8 mouse cellular contexts compared by ENCODE assay signal in the genomic region with DNA sequence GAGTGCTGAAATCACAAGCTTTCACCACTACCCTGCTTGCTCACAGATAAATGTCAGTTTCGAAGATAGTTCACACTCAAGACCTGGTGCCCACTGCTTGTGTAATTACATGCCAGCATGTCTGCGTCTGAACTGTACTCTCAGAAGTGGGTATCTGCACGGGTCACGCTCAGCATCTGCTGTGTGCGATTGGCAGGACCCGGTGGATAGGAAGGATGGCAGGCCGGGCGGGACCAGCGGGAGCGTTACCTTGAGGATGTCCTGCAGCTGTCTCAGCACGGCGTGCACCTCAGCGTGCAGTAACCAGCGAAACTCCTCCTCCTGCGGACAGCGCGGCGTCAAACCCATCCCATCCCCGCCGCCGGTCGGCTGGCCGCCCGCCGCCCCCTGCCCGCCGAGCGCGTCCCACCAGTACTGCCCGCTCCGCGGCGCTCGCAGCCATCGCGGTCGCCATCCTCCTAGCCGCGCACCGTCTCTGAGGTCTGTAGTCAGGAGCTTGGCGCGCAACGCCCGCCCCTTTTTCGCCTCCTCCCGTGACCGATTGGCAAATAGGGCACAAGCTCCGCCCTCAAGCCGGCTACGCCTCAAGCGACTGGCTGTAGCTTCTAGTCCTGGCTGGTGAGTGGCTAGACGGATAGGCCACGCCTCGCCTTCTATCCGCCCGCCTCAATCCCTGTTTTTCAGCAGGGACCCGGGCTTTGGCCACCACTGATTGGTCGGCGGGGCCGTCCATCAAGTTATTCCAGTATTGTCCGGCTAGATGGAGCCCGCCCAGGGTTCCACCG. TPM values are rescaled to one million over a fixed set of nuclear protein-coding genes. Genes with fewer than 3 reads are reported as not detected.
DNase-seq lines count a peak whose midpoint lies in the region; ATAC-seq and TF ChIP-seq lines count a peak whose summit lies in the region.

Rogdi (minus strand) TSS at position 500 of the 785 bp plus-strand sequence.

- peak; percentile 41 for TF ChIP-seq CTCF in C2C12 (IDR thresholded peaks at IDR 0.05; ENCODE audit: control insufficient read depth, insufficient read depth, insufficient read length)
- TF ChIP-seq CTCF in brain, embryonic 14.5 days (IDR thresholded peaks at IDR 0.05; ENCODE audit: borderline replicate concordance, extremely low read depth, insufficient read depth, insufficient read length): peak; percentile 19; the same call in 1 of the 2 replicates
- peak; percentile 29; the same call in 1 of the 2 replicates for TF ChIP-seq CTCF in liver, adult 2 months (IDR thresholded peaks at IDR 0.05; ENCODE audit: low read depth, low read length)

- peak within 1 kb of the TSS; percentile 94 for H3K4me2 ChIP-seq in heart, embryonic 11.5 days
- H3K4me2 ChIP-seq in kidney, embryonic 16.5 days (replicated peaks; ENCODE audit: low read depth, low read length): peak within 1 kb of the TSS; percentile 90
- H3K4me2 ChIP-seq in myocyte (ENCODE audit: low read depth): peak within 1 kb of the TSS; percentile 97

- H3ac ChIP-seq in C2C12 (ENCODE audit: control insufficient read depth, insufficient read length, low read depth) (peak within 1 kb of the TSS; percentile 32), myocyte (ENCODE audit: control insufficient read depth, insufficient read length) (peak within 1 kb of the TSS; percentile 16)

- H3K9ac ChIP-seq in heart, embryonic 11.5 days (ENCODE audit: low read depth, low read length): peak within 1 kb of the TSS; percentile 78
- H3K9ac ChIP-seq in kidney, embryonic 16.5 days (replicated peaks; ENCODE audit: low read length): peak within 1 kb of the TSS; percentile 75
- H3K9ac ChIP-seq in liver, adult 2 months (ENCODE audit: low read depth, low read length): peak within 1 kb of the TSS; percentile 77

- peak; percentile 96 for ATAC-seq in heart, embryonic 11.5 days (replicated peaks; ENCODE audit: insufficient number of reproducible peaks, low FRiP score, low TSS enrichment)
- ATAC-seq in kidney, embryonic 16.5 days (ENCODE audit: low FRiP score, low TSS enrichment): peak; percentile 99

- H3K36me3 ChIP-seq in C2C12 (ENCODE audit: control insufficient read depth, insufficient read depth) (peaks cover 38% of the 10 kb centered on the region), myocyte (ENCODE audit: control insufficient read depth, insufficient read depth) (peaks cover 17% of the 10 kb centered on the region)
- peaks cover 50% of the 10 kb centered on the region for H3K36me3 ChIP-seq in erythroblast, embryonic 14.5 days (ENCODE audit: control insufficient read depth)
- H3K36me3 ChIP-seq in heart, embryonic 11.5 days (ENCODE audit: control insufficient read depth, insufficient read depth, low read length): peaks cover 23% of the 10 kb centered on the region
- peaks cover 32% of the 10 kb centered on the region for H3K36me3 ChIP-seq in kidney, embryonic 16.5 days (ENCODE audit: insufficient read depth, low read length)
- H3K36me3 ChIP-seq in liver, adult 2 months (ENCODE audit: control insufficient read depth, insufficient read depth, low read length): peaks cover 23% of the 10 kb centered on the region
- H3K36me3 ChIP-seq in splenic B cell, adult 2 months (ENCODE audit: control insufficient read depth, insufficient read depth, low read length, poor library complexity, severe bottlenecking): peaks cover 2% of the 10 kb centered on the region

- peak; percentile 62 for TF ChIP-seq POLR2A in brain, embryonic 14.5 days (IDR thresholded peaks at IDR 0.05; ENCODE audit: borderline replicate concordance, extremely low read depth, insufficient read depth, insufficient read length, poor library complexity, severe bottlenecking)
- peak; percentile 77 for TF ChIP-seq POLR2A in liver, adult 2 months (IDR thresholded peaks at IDR 0.05; ENCODE audit: extremely low read depth, insufficient read depth, low read length)
- TF ChIP-seq POLR2A in myocyte (IDR thresholded peaks at IDR 0.05; ENCODE audit: insufficient read length, low read depth): peak; percentile 93

- H3K4me1 ChIP-seq in erythroblast, embryonic 14.5 days (ENCODE audit: control insufficient read depth): peaks cover 33% of the 10 kb centered on the region
- H3K4me1 ChIP-seq in heart, embryonic 11.5 days (ENCODE audit: control insufficient read depth, insufficient read depth, low read length): peaks cover 9% of the 10 kb centered on the region; the same call in 1 of the 2 replicates
- H3K4me1 ChIP-seq in kidney, embryonic 16.5 days (ENCODE audit: insufficient read depth, low read length): peaks cover 13% of the 10 kb centered on the region
- H3K4me1 ChIP-seq in liver, adult 2 months (ENCODE audit: control insufficient read depth, insufficient read depth, low read length): peaks cover 9% of the 10 kb centered on the region

- H3K27me3 ChIP-seq in C2C12 (ENCODE audit: control insufficient read depth, insufficient read depth, insufficient read length) (no peaks in the 10 kb centered on the region), myocyte (ENCODE audit: control insufficient read depth, insufficient read depth, insufficient read length) (no peaks in the 10 kb centered on the region)
- peaks cover 14% of the 10 kb centered on the region for H3K27me3 ChIP-seq in erythroblast, embryonic 14.5 days (ENCODE audit: control insufficient read depth)
- H3K27me3 ChIP-seq in heart, embryonic 11.5 days (ENCODE audit: control insufficient read depth, insufficient read depth, low read length): no peaks in the 10 kb centered on the region
- no peaks in the 10 kb centered on the region for H3K27me3 ChIP-seq in kidney, embryonic 16.5 days (ENCODE audit: insufficient read depth, low read length)
- no peaks in the 10 kb centered on the region for H3K27me3 ChIP-seq in liver, adult 2 months (ENCODE audit: control insufficient read depth, insufficient read depth, low read length)
- H3K27me3 ChIP-seq in splenic B cell, adult 2 months (ENCODE audit: control insufficient read depth, insufficient read depth, low read length, poor library complexity, severe bottlenecking): no peaks in the 10 kb centered on the region

- H3K79me3 ChIP-seq in C2C12 (ENCODE audit: low read depth): no peaks in the 10 kb centered on the region

- H3K4me3 ChIP-seq in C2C12 (ENCODE audit: insufficient read depth, poor library complexity, severe bottlenecking): peak within 1 kb of the TSS; percentile 34
- peak within 1 kb of the TSS; percentile 69 for H3K4me3 ChIP-seq in erythroblast, embryonic 14.5 days (replicated peaks)
- H3K4me3 ChIP-seq in heart, embryonic 11.5 days (ENCODE audit: low read depth, low read length): peak within 1 kb of the TSS; percentile 72
- H3K4me3 ChIP-seq in kidney, embryonic 16.5 days (ENCODE audit: low read length): peak within 1 kb of the TSS; percentile 78
- peak within 1 kb of the TSS; percentile 77 for H3K4me3 ChIP-seq in liver, adult 2 months (ENCODE audit: insufficient read depth, low read depth, low read length)
- peak within 1 kb of the TSS; percentile 32 for H3K4me3 ChIP-seq in myocyte

- peak; percentile 100 for DNase-seq in brain, embryonic 14.5 days (ENCODE audit: low read depth)
- peak; percentile 95 for DNase-seq in liver, adult 2 months (ENCODE audit: extremely low read depth, low read depth, low spot score)
- peak; percentile 97 for DNase-seq in splenic B cell, adult 2 months (ENCODE audit: low read depth, low spot score)

- H3K27ac ChIP-seq in heart, embryonic 11.5 days (ENCODE audit: low read depth, low read length): 0 out of 2 replicates have a peak within 1 kb of the TSS, but pooled peaks have one; percentile 25
- peak within 1 kb of the TSS; percentile 78 for H3K27ac ChIP-seq in kidney, embryonic 16.5 days (ENCODE audit: low read length)
- peak within 1 kb of the TSS; percentile 0; the same call in 1 of the 2 replicates for H3K27ac ChIP-seq in liver, adult 2 months (replicated peaks; ENCODE audit: insufficient read depth, low read depth, low read length)

- H3K9me3 ChIP-seq in erythroblast, embryonic 14.5 days (ENCODE audit: control insufficient read depth, low read length): no peaks in the 10 kb centered on the region
- no peaks in the 10 kb centered on the region for H3K9me3 ChIP-seq in heart, embryonic 11.5 days (replicated peaks; ENCODE audit: control insufficient read depth, low read length)
- no peaks in the 10 kb centered on the region for H3K9me3 ChIP-seq in kidney, embryonic 16.5 days (ENCODE audit: low read length)

- under 1% methylated on average over 63 of the region's 63 CpGs for WGBS in heart, embryonic 11.5 days (ENCODE audit: insufficient replicate concordance)
- under 1% methylated on average over 62 of the region's 63 CpGs for WGBS in kidney, embryonic 16.5 days
- WGBS in liver, adult 2 months: under 1% methylated on average over 62 of the region's 63 CpGs

- H3K79me2 ChIP-seq in C2C12 (ENCODE audit: control insufficient read depth, insufficient read depth) (no peaks in the 10 kb centered on the region), myocyte (ENCODE audit: control insufficient read depth, insufficient read depth) (no peaks in the 10 kb centered on the region)
- H3K79me2 ChIP-seq in liver, adult 2 months (ENCODE audit: control insufficient read depth, insufficient read depth, low read length): no peaks in the 10 kb centered on the region

TF ChIP-seq in C2C12, 6 proteins besides CTCF, POLR2A, EP300 and RAD21 (continues in another document):
- TF ChIP-seq MAX (IDR thresholded peaks at IDR 0.05) (no peak), CEBPB (IDR thresholded peaks at IDR 0.05; ENCODE audit: low read depth) (no peak), USF1 (IDR thresholded peaks at IDR 0.05; ENCODE audit: low read depth) (no peak), MYOG (IDR thresholded peaks at IDR 0.05; ENCODE audit: control insufficient read depth, extremely low read depth, insufficient read length) (no peak), FOSL1 (IDR thresholded peaks at IDR 0.05; ENCODE audit: insufficient read depth, low read length, poor library complexity, severe bottlenecking) (no peak)

TF ChIP-seq in myocyte, 11 proteins besides CTCF, POLR2A, EP300 and RAD21 (continues in another document):
- TF ChIP-seq SRF (IDR thresholded peaks at IDR 0.05; ENCODE audit: control insufficient read depth, insufficient read length, low read depth): peak; percentile 80
- peak in 2 of 3 experiments; percentile 22 to 66 for TF ChIP-seq MYOD1 (IDR thresholded peaks at IDR 0.05; ENCODE audit: control insufficient read depth in 1 of 3, insufficient read length in 2 of 3, low read depth in 2 of 3)
- TF ChIP-seq TCF12 (IDR thresholded peaks at IDR 0.05; ENCODE audit: insufficient read depth, poor library complexity, severe bottlenecking): no peak
- TF ChIP-seq USF1 (IDR thresholded peaks at IDR 0.05; ENCODE audit: low read depth): no peak
- peak; percentile 91 for TF ChIP-seq POLR2AphosphoS2 (IDR thresholded peaks at IDR 0.05; ENCODE audit: insufficient read length, low read depth)
- no peak for TF ChIP-seq E2F4 (IDR thresholded peaks at IDR 0.05; ENCODE audit: insufficient read depth)

RNA-seq across cellular contexts. Expression of gene Rogdi, which starts in this region (rescaled TPM):
- polyA plus RNA-seq in C2C12 (2012; fragmentation: generic; extraction: Trizol) (16.7 TPM), myocyte (2012; fragmentation: generic; extraction: Trizol) (50.5 TPM)
- polyA plus RNA-seq in brain, embryonic 14.5 days (2012; rRNA removed): 149 and 158 TPM in 2 replicates
- polyA plus RNA-seq in erythroblast, embryonic 14.5 days (2012): 1.0 and 1.6 TPM in 2 replicates
- 50.1 and 54.4 TPM in 2 replicates for polyA plus RNA-seq in heart, embryonic 11.5 days (2014; fragmentation: Nextera tagmentation; extraction: Ambion mirVana)
- polyA plus RNA-seq in kidney, embryonic 16.5 days (2015; fragmentation: Nextera tagmentation; extraction: Ambion mirVana): 117 and 123 TPM in 2 replicates
- 5.2 and 7.5 TPM in 2 replicates for total RNA-seq in liver, adult 2 months (2014; rRNA removed)
- polyA plus RNA-seq in liver, adult 2 months (2012; rRNA removed): 29.9 and 53.7 TPM in 2 replicates

Comparison
In these comparisons a context has a peak if more than half of its experiments do, and no peak if none do; other contexts are left out.
1. Peak in every context shown above with its lines: DNase-seq, ATAC-seq, H3K4me3 ChIP-seq and H3K27ac ChIP-seq.
2. H3K27ac ChIP-seq: peak in every context shown above with its lines; median percentile 78 in kidney, embryonic 16.5 days; 25 in heart, embryonic 11.5 days; 0 in liver, adult 2 months.